Mouse (Mus musculus) forebrain, embryonic 11.5 days (tissue): ENCODE results near the gene Riok2. TPM values are rescaled to one million over a fixed set of nuclear protein-coding genes. Genes with fewer than 3 reads are reported as not detected.

Experiments
- ATAC-seq: fragments of 200-750 bp; cut with Nextera tagmentation; replicated peaks from 2 replicates; pipeline ENCODE4 v1.8.0; 2017; ENCODE audit warnings: moderate TSS enrichment; ENCODE audit not compliant: low FRiP score
- DNase-seq: peaks from one replicate; pipeline ENCODE4 v3.0.0-alpha.2; 2017; ENCODE audit warnings: low spot score
- H3K27ac ChIP-seq: fragments of 300-500 bp; sonication (generic); 2 replicates; pipeline ENCODE4 v1.5.1; 2014; ENCODE audit warnings: low read depth, low read length
- H3K27me3 ChIP-seq: fragments of 300-500 bp; sonication (generic); 2 replicates; pipeline ENCODE4 v1.6.1; 2014; ENCODE audit warnings: mild to moderate bottlenecking, low read length, mixed read lengths; ENCODE audit not compliant: control insufficient read depth, insufficient read depth
- H3K36me3 ChIP-seq: fragments of 300-500 bp; sonication (generic); 2 replicates; pipeline ENCODE4 v1.6.1; 2014; ENCODE audit warnings: mild to moderate bottlenecking, low read length, moderate library complexity, mixed read lengths; ENCODE audit not compliant: control insufficient read depth, insufficient read depth
- H3K4me1 ChIP-seq: fragments of 300-500 bp; sonication (generic); replicated peaks from 2 replicates; pipeline ENCODE4 v1.6.1; 2014; ENCODE audit warnings: low read length, mixed read lengths; ENCODE audit not compliant: control insufficient read depth, insufficient read depth
- H3K4me2 ChIP-seq: fragments of 300-500 bp; sonication (generic); 2 replicates; pipeline ENCODE4 v1.6.1; 2014; ENCODE audit warnings: low read depth, mild to moderate bottlenecking, low read length, moderate library complexity, mixed read lengths; ENCODE audit not compliant: severe bottlenecking
- H3K4me3 ChIP-seq: fragments of 300-500 bp; sonication (generic); 2 replicates; pipeline ENCODE4 v1.5.1; 2014; ENCODE audit warnings: low read depth, low read length
- H3K9ac ChIP-seq: fragments of 300-500 bp; sonication (generic); 2 replicates; pipeline ENCODE4 v1.6.1; 2014; ENCODE audit warnings: low read length
- H3K9me3 ChIP-seq: fragments of 300-500 bp; sonication (generic); 2 replicates; pipeline ENCODE4 v1.6.1; 2016; ENCODE audit warnings: low read length, mixed read lengths; ENCODE audit not compliant: control insufficient read depth
- WGBS: fragments of 180-500 bp; shearing (Covaris S2); extraction: QIAGEN DNeasy Blood & Tissue Kit; methylation state at CpG from one replicate; pipeline ENCODE4 v1.1.7; 2014; 5-methylcytosine and 5-hydroxymethylcytosine counted together
- polyA plus RNA-seq: library from polyadenylated mRNA; unstranded; fragments of >200 nt; fragmentation: Nextera tagmentation; extraction: Ambion mirVana; gene quantifications from 2 replicates; pipeline ENCODE4 v1.2.1, GENCODE M21; 2014

Gene Riok2
- polyA plus RNA-seq, 1 experiment from 2014 or later = 29.6 TPM

GRCm38 (mm10) chr17:17409601-17410000 lies 35.5 kb downstream of the Riok2 start:
- Histone ChIP-seq H3K4me1 (peaks cover 15% of the 10 kb centered on the region; the same call in 1 of the 2 replicates), H3K27ac (peak overlapping the region; percentile 79), H3K27me3 (no peaks in the 10 kb centered on the region), H3K4me2 (0 out of 2 replicates have a peak overlapping the region, but pooled peaks have one; percentile 22), H3K4me3 (no peak overlapping the region), H3K36me3 (no peaks in the 10 kb centered on the region), H3K9ac (no peak overlapping the region), H3K9me3 (no peaks in the 10 kb centered on the region)
- DNase-seq (peak; percentile 71), ATAC-seq (peak; percentile 79)
- 6% methylated on average over 2 of the region's 2 CpGs for WGBS

GRCm38 (mm10) chr17:17411443-17411842 lies 37.3 kb downstream of the Riok2 start:
- no peak for ATAC-seq
- peaks cover 13% of the 10 kb centered on the region; the same call in 1 of the 2 replicates for H3K4me1 ChIP-seq
- 63% methylated on average over 2 of the region's 2 CpGs for WGBS

GRCm38 (mm10) chr17:17412176-17412575 lies 38.1 kb downstream of the Riok2 start:
- H3K27me3 ChIP-seq = no peaks in the 10 kb centered on the region
- H3K36me3 ChIP-seq = no peaks in the 10 kb centered on the region
- WGBS = 92% methylated on average over 2 of the region's 2 CpGs
- H3K4me1 ChIP-seq = peaks cover 13% of the 10 kb centered on the region; the same call in 1 of the 2 replicates
- ATAC-seq = no peak
- DNase-seq = no peak
- H3K4me3 ChIP-seq = no peak overlapping the region
- H3K9me3 ChIP-seq = no peaks in the 10 kb centered on the region
- H3K9ac ChIP-seq = no peak overlapping the region
- H3K27ac ChIP-seq = no peak overlapping the region
- H3K4me2 ChIP-seq = no peak overlapping the region

More at GRCm38 (mm10) chr17:17411443-17411842, 37.3 kb downstream of the Riok2 start:
- Histone ChIP-seq H3K9me3 (no peaks in the 10 kb centered on the region), H3K4me2 (no peak overlapping the region), H3K9ac (no peak overlapping the region), H3K27ac (no peak overlapping the region), H3K4me3 (no peak overlapping the region), H3K27me3 (no peaks in the 10 kb centered on the region), H3K36me3 (no peaks in the 10 kb centered on the region)
- no peak for DNase-seq

- H3K4me1 ChIP-seq = peaks cover 5% of the 10 kb centered on the region; the same call in 1 of the 2 replicates
- H3K4me3 ChIP-seq = no peak overlapping the region
- no peak overlapping the region for H3K4me2 ChIP-seq
- no peaks in the 10 kb centered on the region; the same call in 1 of the 2 replicates for H3K36me3 ChIP-seq
- ATAC-seq (no peak), DNase-seq (no peak)
- no peak overlapping the region for H3K9ac ChIP-seq
- WGBS = 97% methylated on average over 3 of the region's 3 CpGs
- H3K9me3 ChIP-seq = no peaks in the 10 kb centered on the region
- H3K27ac ChIP-seq = no peak overlapping the region
- H3K27me3 ChIP-seq = no peaks in the 10 kb centered on the region
Measured at GRCm38 (mm10) chr17:17414206-17414605, 40.1 kb downstream of the Riok2 start.

GRCm38 (mm10) chr17:17424609-17425307 lies 50.6 kb downstream of the Riok2 start:
- Histone ChIP-seq H3K27me3 (no peaks in the 10 kb centered on the region), H3K4me2 (no peak overlapping the region), H3K36me3 (no peaks in the 10 kb centered on the region), H3K9me3 (no peaks in the 10 kb centered on the region), H3K27ac (peak overlapping the region; percentile 50; the same call in 1 of the 2 replicates), H3K4me3 (no peak overlapping the region), H3K9ac (no peak overlapping the region), H3K4me1 (0 out of 2 replicates have a peak, but pooled peaks cover 2% of the 10 kb centered on the region)
- 6% methylated on average over 4 of the region's 4 CpGs for WGBS
- DNase-seq (no peak), ATAC-seq (peak; percentile 85)

- ATAC-seq (peak; percentile 82), DNase-seq (peak; percentile 41)
- 10% methylated on average over 4 of the region's 4 CpGs for WGBS
- H3K9me3 ChIP-seq = no peaks in the 10 kb centered on the region
- H3K4me1 ChIP-seq = 0 out of 2 replicates have a peak, but pooled peaks cover 2% of the 10 kb centered on the region
- H3K4me2 ChIP-seq = no peak overlapping the region
- H3K36me3 ChIP-seq = no peaks in the 10 kb centered on the region
- H3K4me3 ChIP-seq = no peak overlapping the region
- H3K9ac ChIP-seq = no peak overlapping the region
- no peak overlapping the region for H3K27ac ChIP-seq
- no peaks in the 10 kb centered on the region for H3K27me3 ChIP-seq
Measured at GRCm38 (mm10) chr17:17425308-17425813, 51.3 kb downstream of the Riok2 start.

GRCm38 (mm10) chr17:17425906-17426305 lies 51.8 kb downstream of the Riok2 start:
- Histone ChIP-seq H3K27ac (no peak overlapping the region), H3K27me3 (no peaks in the 10 kb centered on the region), H3K4me1 (0 out of 2 replicates have a peak, but pooled peaks cover 2% of the 10 kb centered on the region), H3K9me3 (no peaks in the 10 kb centered on the region), H3K4me3 (no peak overlapping the region), H3K9ac (no peak overlapping the region), H3K36me3 (no peaks in the 10 kb centered on the region), H3K4me2 (no peak overlapping the region)
- DNase-seq = peak; percentile 42
- ATAC-seq = no peak
- WGBS = 45% methylated on average over 3 of the region's 3 CpGs

- no peaks in the 10 kb centered on the region for H3K27me3 ChIP-seq
- no peak overlapping the region for H3K4me3 ChIP-seq
- no peak overlapping the region for H3K9ac ChIP-seq
- H3K4me2 ChIP-seq = no peak overlapping the region
- DNase-seq (no peak), ATAC-seq (no peak)
- WGBS = 85% methylated on average over 2 of the region's 2 CpGs
- H3K9me3 ChIP-seq = no peaks in the 10 kb centered on the region
- H3K27ac ChIP-seq = no peak overlapping the region
- peaks cover 2% of the 10 kb centered on the region; the same call in 1 of the 2 replicates for H3K4me1 ChIP-seq
- H3K36me3 ChIP-seq = no peaks in the 10 kb centered on the region
Measured at GRCm38 (mm10) chr17:17428888-17429287, 54.8 kb downstream of the Riok2 start.
